Mouse (Mus musculus) lung, embryonic 14.5 days (tissue): ENCODE data around the gene 1700017B05Rik. TPM values are rescaled to one million over a fixed set of nuclear protein-coding genes. Genes with fewer than 3 reads are reported as not detected.

Source experiments
- ATAC-seq: fragments of 200-750 bp; cut with Nextera tagmentation; 2 replicates; pipeline ENCODE4 v1.8.0; 2017; ENCODE audit warnings: mild to moderate bottlenecking, moderate TSS enrichment, moderate library complexity; ENCODE audit not compliant: insufficient read depth
- DNase-seq: peaks from one replicate; pipeline ENCODE4 v3.0.0-alpha.2; 2015
- H3K27ac ChIP-seq: fragments of 300-500 bp; sonication (generic); 2 replicates; pipeline ENCODE4 v1.5.1; 2014; ENCODE audit warnings: low read depth, mild to moderate bottlenecking, moderate library complexity
- H3K27me3 ChIP-seq: fragments of 300-500 bp; sonication (generic); 2 replicates; pipeline ENCODE4 v1.6.1; 2014; ENCODE audit warnings: low read length, control low read depth; ENCODE audit not compliant: insufficient read depth
- H3K36me3 ChIP-seq: fragments of 300-500 bp; sonication (generic); 2 replicates; pipeline ENCODE4 v1.6.1; 2014; ENCODE audit warnings: control low read depth; ENCODE audit not compliant: insufficient read depth
- H3K4me1 ChIP-seq: fragments of 300-500 bp; sonication (generic); 2 replicates; pipeline ENCODE4 v1.6.1; 2014; ENCODE audit warnings: antibody characterized with exemption, control low read depth; ENCODE audit not compliant: insufficient read depth
- H3K4me2 ChIP-seq: fragments of 300-500 bp; sonication (generic); 2 replicates; pipeline ENCODE4 v1.6.1; 2014; ENCODE audit warnings: mild to moderate bottlenecking
- H3K4me3 ChIP-seq: fragments of 300-500 bp; sonication (generic); 2 replicates; pipeline ENCODE4 v1.5.1; 2014; ENCODE audit warnings: low read depth, low read length
- H3K9ac ChIP-seq: fragments of 300-500 bp; sonication (generic); 2 replicates; pipeline ENCODE4 v1.6.1; 2014
- H3K9me3 ChIP-seq: fragments of 300-500 bp; sonication (generic); 2 replicates; pipeline ENCODE4 v1.6.1; 2016; ENCODE audit warnings: low read depth, low read length, control low read depth
- CTCF ChIP-seq: IDR thresholded peaks from 2 replicates; pipeline ENCODE4 v1.5.1; 2016; ENCODE audit warnings: antibody characterized with exemption, low read depth
- WGBS: fragments of 180-500 bp; shearing (Covaris S2); extraction: QIAGEN DNeasy Blood & Tissue Kit; methylation state at CpG from one replicate; pipeline ENCODE4 v1.1.7; 2014; 5-methylcytosine and 5-hydroxymethylcytosine counted together
- polyA plus RNA-seq: library from polyadenylated mRNA; unstranded; fragments of >200 nt; fragmentation: Nextera tagmentation; extraction: Ambion mirVana; gene quantifications from 2 replicates; pipeline ENCODE4 v1.2.1, GENCODE M21; 2014

1700017B05Rik gene
- polyA plus RNA-seq, 1 experiment from 2014 or later, result 25.6 TPM

- H3K36me3 ChIP-seq, result no peaks in the 10 kb centered on the region
- H3K27ac ChIP-seq, result no peak overlapping the region
- ATAC-seq, result no peak
These were observed 10.7 kb upstream of the 1700017B05Rik start for GRCm38 (mm10) chr9:57272902-57273804.

GRCm38 (mm10) chr9:57271837-57272562 is 9.6 kb upstream of the 1700017B05Rik start:
- ATAC-seq, result no peak
- no peak overlapping the region for H3K9ac ChIP-seq

More at GRCm38 (mm10) chr9:57272902-57273804, 10.7 kb upstream of the 1700017B05Rik start:
- no peaks in the 10 kb centered on the region for H3K27me3 ChIP-seq
- no peak for DNase-seq
- 52% methylated on average over 8 of the region's 8 CpGs for WGBS
- no peaks in the 10 kb centered on the region for H3K9me3 ChIP-seq
- no peak overlapping the region for H3K4me2 ChIP-seq
- H3K9ac ChIP-seq, result no peak overlapping the region
- no peak overlapping the region for H3K4me3 ChIP-seq
- H3K4me1 ChIP-seq, result peaks cover 19% of the 10 kb centered on the region
- TF ChIP-seq CTCF, result no peak

GRCm38 (mm10) chr9:57271081-57271480 is 8.7 kb upstream of the 1700017B05Rik start:
- DNase-seq, result no peak
- ATAC-seq, result no peak
- 48% methylated on average over 1 of the region's 1 CpGs for WGBS

More at GRCm38 (mm10) chr9:57271837-57272562, 9.6 kb upstream of the 1700017B05Rik start:
- WGBS, result 53% methylated on average over 9 of the region's 9 CpGs
- Histone ChIP-seq H3K4me2 (no peak overlapping the region), H3K27me3 (no peaks in the 10 kb centered on the region), H3K4me1 (peaks cover 13% of the 10 kb centered on the region; the same call in 1 of the 2 replicates), H3K4me3 (no peak overlapping the region), H3K27ac (no peak overlapping the region), H3K9me3 (no peaks in the 10 kb centered on the region), H3K36me3 (no peaks in the 10 kb centered on the region)
- no peak for DNase-seq
- TF ChIP-seq CTCF, result no peak

GRCm38 (mm10) chr9:57270399-57270798 is 8.0 kb upstream of the 1700017B05Rik start:
- Histone ChIP-seq H3K9ac (no peak overlapping the region), H3K27ac (no peak overlapping the region), H3K4me1 (peaks cover 13% of the 10 kb centered on the region; the same call in 1 of the 2 replicates), H3K4me2 (no peak overlapping the region), H3K27me3 (0 out of 2 replicates have a peak, but pooled peaks cover 4% of the 10 kb centered on the region), H3K9me3 (no peaks in the 10 kb centered on the region), H3K36me3 (no peaks in the 10 kb centered on the region), H3K4me3 (no peak overlapping the region)
- ATAC-seq (no peak), DNase-seq (no peak)
- TF ChIP-seq CTCF, result no peak
- WGBS, result 32% methylated on average over 8 of the region's 8 CpGs

More at GRCm38 (mm10) chr9:57271081-57271480, 8.7 kb upstream of the 1700017B05Rik start:
- no peak for TF ChIP-seq CTCF
- H3K4me3 ChIP-seq, result no peak overlapping the region
- H3K9ac ChIP-seq, result no peak overlapping the region
- H3K4me2 ChIP-seq, result no peak overlapping the region
- H3K36me3 ChIP-seq, result no peaks in the 10 kb centered on the region
- H3K27me3 ChIP-seq, result 0 out of 2 replicates have a peak, but pooled peaks cover 3% of the 10 kb centered on the region
- H3K9me3 ChIP-seq, result no peaks in the 10 kb centered on the region
- peaks cover 13% of the 10 kb centered on the region; the same call in 1 of the 2 replicates for H3K4me1 ChIP-seq
- no peak overlapping the region for H3K27ac ChIP-seq

- no peaks in the 10 kb centered on the region for H3K9me3 ChIP-seq
- H3K4me3 ChIP-seq, result no peak overlapping the region
- no peak overlapping the region for H3K27ac ChIP-seq
- no peak for ATAC-seq
- H3K4me1 ChIP-seq, result peaks cover 13% of the 10 kb centered on the region; the same call in 1 of the 2 replicates
- 0 out of 2 replicates have a peak, but pooled peaks cover 4% of the 10 kb centered on the region for H3K27me3 ChIP-seq
- no peak for TF ChIP-seq CTCF
- 43% methylated on average over 1 of the region's 1 CpGs for WGBS
- H3K4me2 ChIP-seq, result no peak overlapping the region
- H3K9ac ChIP-seq, result no peak overlapping the region
- no peaks in the 10 kb centered on the region for H3K36me3 ChIP-seq
- no peak for DNase-seq
These were observed 7.0 kb upstream of the 1700017B05Rik start for GRCm38 (mm10) chr9:57269384-57269783.

GRCm38 (mm10) chr9:57268575-57268974 is 6.2 kb upstream of the 1700017B05Rik start:
- H3K27me3 ChIP-seq, result 0 out of 2 replicates have a peak, but pooled peaks cover 4% of the 10 kb centered on the region
- H3K9me3 ChIP-seq, result no peaks in the 10 kb centered on the region
- ATAC-seq, result 0 out of 2 replicates have a peak, but pooled peaks have one; percentile 12
- H3K9ac ChIP-seq, result no peak overlapping the region
- H3K4me1 ChIP-seq, result peaks cover 13% of the 10 kb centered on the region; the same call in 1 of the 2 replicates
- peak; percentile 67 for DNase-seq
- no peaks in the 10 kb centered on the region for H3K36me3 ChIP-seq
- WGBS, result 18% methylated on average over 3 of the region's 3 CpGs
- no peak for TF ChIP-seq CTCF
- H3K4me3 ChIP-seq, result no peak overlapping the region
- H3K27ac ChIP-seq, result no peak overlapping the region
- no peak overlapping the region for H3K4me2 ChIP-seq
